Mouse (Mus musculus): Measurements from ENCODE around the gene Gabpb1.
"Not testable (repeated sequence)": the region's sequence is repeated elsewhere in the genome, so short reads cannot be mapped to it uniquely, and the experiment has no call there.

DNA sequence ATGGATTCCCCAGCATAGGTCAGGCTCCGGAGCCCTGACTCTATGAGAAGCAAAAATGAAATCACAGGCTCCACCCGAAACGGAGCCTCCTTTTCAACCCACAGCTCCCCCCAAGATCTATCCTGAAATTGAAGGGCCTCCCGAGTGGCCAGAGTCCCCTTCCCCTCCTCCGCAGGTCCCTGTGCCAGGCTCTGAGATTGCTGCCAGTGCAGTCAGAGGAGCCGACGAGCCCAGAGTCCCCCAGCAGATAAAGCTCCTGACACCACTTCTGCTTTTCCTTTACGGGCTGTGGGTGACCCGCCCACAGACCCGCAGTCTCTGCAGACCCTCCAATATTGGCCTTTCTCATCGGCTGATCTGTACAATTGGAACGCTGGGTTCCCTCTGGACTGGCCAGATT lies 66.5 kb downstream of the Gabpb1 start:
- not testable (repeated sequence) for TF ChIP-seq CTCF (conservative IDR thresholded peaks at IDR 0.05; ENCODE audit: low read length); NANOG (IDR thresholded peaks at IDR 0.05; ENCODE audit: borderline replicate concordance, low read length)

All from E14TG2a.4 (cell line).